Mouse (Mus musculus) C3H10T1/2 (cell line): Measurements from ENCODE around the gene Kcnk16. TPM values are rescaled to one million over a fixed set of nuclear protein-coding genes. Genes with fewer than 3 reads are reported as not detected.

Experiments used
- polyA plus RNA-seq, 2 experiments: library from polyadenylated mRNA; unstranded; fragments of >200 nt; fragmentation: generic; extraction: Trizol; gene quantifications; one replicate each; pipeline ENCODE4 v1.2.1; 2012; ENCODE audit warnings: missing spikeins in 2 of 2

The Kcnk16 gene
- polyA plus RNA-seq = not detected

DNA sequence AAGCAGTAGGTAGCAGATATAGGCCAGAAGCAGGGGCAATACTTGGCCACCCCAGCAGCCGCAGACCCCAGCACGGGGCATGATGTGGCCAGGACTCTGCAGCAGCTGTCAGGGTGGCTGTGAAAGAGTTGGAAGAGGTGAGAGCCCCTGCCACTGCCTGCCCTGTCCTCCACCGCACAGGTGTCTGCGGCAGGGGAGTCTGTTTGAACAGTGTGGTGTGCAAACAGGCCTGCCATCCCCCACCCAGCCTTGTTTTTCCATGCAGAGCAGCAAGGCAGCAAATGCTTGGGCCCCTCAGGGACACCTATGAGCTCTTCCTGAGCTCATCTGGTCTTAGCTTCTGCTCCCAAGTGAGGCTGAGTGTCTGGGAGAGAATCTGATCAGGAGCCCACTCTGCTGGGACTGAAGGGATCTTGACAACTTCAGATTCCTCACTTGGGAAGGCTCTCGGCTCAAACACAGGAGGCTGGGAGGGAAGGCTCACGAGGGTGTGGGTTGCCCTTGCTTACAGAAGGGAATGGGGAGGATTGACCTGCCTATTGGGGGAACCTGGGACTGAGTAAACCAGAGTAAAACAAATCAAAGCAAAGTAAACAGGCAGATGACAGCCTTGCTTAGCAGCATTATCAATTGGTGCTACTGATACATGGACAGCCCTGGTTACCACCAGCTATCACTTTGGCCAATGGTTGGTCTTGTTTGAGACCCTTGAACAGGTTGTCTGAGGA lies at the start of gene Kcnk16:
TSS of gene Kcnk16 (minus strand) at position 118 of the 728 bp plus-strand sequence.

DNA sequence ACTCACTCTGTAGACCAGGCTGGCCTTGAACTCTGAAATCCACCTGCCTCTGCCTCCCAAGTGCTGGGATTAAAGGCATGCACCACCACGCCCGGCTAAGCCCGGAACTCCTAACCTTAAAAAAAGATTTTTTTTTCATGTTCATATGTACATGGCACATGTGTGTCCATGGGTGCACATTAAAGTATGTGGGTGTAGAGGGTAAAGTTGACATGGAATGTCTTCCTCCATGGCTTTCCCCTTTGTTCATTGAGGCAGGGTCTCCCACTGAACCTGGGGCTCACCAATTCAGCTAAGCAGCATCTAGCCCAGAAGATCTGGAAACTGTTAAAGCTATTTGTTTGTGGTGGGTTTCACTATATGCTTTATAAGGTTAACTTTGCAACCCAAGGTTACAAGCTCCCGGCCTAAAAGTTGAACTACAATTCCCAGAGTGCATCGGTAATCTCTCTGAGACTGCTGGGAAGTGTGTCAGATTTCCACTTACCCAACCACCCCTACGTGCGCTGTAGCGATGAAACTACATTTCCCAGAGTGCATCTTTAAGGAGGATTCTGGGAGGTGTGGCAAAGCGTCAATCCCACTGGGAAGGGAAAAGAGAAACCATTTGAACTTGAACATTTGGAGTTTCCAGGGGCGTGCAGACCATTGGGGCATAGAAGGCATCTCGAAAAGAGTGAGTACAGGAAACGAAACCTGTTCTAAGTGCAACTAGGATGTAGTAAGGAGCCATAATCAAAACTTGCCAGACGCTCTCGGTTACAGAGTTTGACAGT lies 25.3 kb upstream of the Kcnk16 start, which contains the start of gene Nudt13:
TSS of gene Nudt13 (plus strand) at position 581 of the 776 bp plus-strand sequence.

Other genes with a start within 250 kb of the Kcnk16 start
- gene Saysd1, start 130.7 kb downstream of the Kcnk16 start, polyA plus RNA-seq = 1 to 10 TPM; 3.0 to 3.4 TPM
- gene Kcnk5, start 87.4 kb downstream of the Kcnk16 start, polyA plus RNA-seq = not detected
- 10 to 100 TPM in 1 of 2 experiments, 1 to 10 TPM in 1; 2.7 to 17.1 TPM for gene Nudt13, start 25.5 kb upstream of the Kcnk16 start, polyA plus RNA-seq
- gene Ecd, start 78.9 kb upstream of the Kcnk16 start, polyA plus RNA-seq = 10 to 100 TPM; 12.5 to 22.5 TPM
- gene Fam149b, start 79.0 kb upstream of the Kcnk16 start, polyA plus RNA-seq = 10 to 100 TPM in 1 of 2 experiments, 1 to 10 TPM in 1; 4.2 to 25.5 TPM
- gene Dnajc9, start 119.7 kb upstream of the Kcnk16 start, polyA plus RNA-seq = 10 to 100 TPM; 23.4 to 44.0 TPM
- 100 to 1,000 TPM; 103 to 144 TPM for gene Mrps16, start 124.4 kb upstream of the Kcnk16 start, polyA plus RNA-seq
- gene Cfap70, start 183.0 kb upstream of the Kcnk16 start, polyA plus RNA-seq = under 1 TPM in 1 of 2 experiments, not detected in 1; 0.05 TPM
- gene Anxa7, start 210.9 kb upstream of the Kcnk16 start, polyA plus RNA-seq = 10 to 100 TPM; 17.3 to 62.4 TPM
- under 1 TPM in 1 of 2 experiments, not detected in 1; 0.26 TPM for gene Mss51, start 227.7 kb upstream of the Kcnk16 start, polyA plus RNA-seq